Mouse (Mus musculus) heart, embryonic 16.5 days (tissue): ENCODE results near the gene Fkbp6. TPM values are rescaled to one million over a fixed set of nuclear protein-coding genes. Genes with fewer than 3 reads are reported as not detected.
A peak's percentile ranks its signal among the peaks of the same experiment; 100 is the strongest.

Source experiments
- ATAC-seq: fragments of 200-750 bp; cut with Nextera tagmentation; replicated peaks from 2 replicates; pipeline ENCODE4 v1.8.0; 2017; ENCODE audit warnings: moderate number of reproducible peaks; ENCODE audit not compliant: insufficient read depth, low FRiP score; ENCODE audit errors: extremely low read depth
- H3K27ac ChIP-seq: fragments of 300-500 bp; sonication (generic); 2 replicates; pipeline ENCODE4 v1.5.1; 2014; ENCODE audit warnings: mild to moderate bottlenecking, low read length, control low read depth, moderate library complexity
- H3K27me3 ChIP-seq: fragments of 300-500 bp; sonication (generic); 2 replicates; pipeline ENCODE4 v1.6.1; 2014; ENCODE audit warnings: low read length, mixed read lengths; ENCODE audit not compliant: control insufficient read depth, insufficient read depth
- H3K36me3 ChIP-seq: fragments of 300-500 bp; sonication (generic); 2 replicates; pipeline ENCODE4 v1.6.1; 2014; ENCODE audit not compliant: control insufficient read depth, insufficient read depth
- H3K4me1 ChIP-seq: fragments of 300-500 bp; sonication (generic); 2 replicates; pipeline ENCODE4 v1.6.1; 2014; ENCODE audit warnings: low read length, mixed read lengths; ENCODE audit not compliant: control insufficient read depth, insufficient read depth
- H3K4me2 ChIP-seq: fragments of 300-500 bp; sonication (generic); 2 replicates; pipeline ENCODE4 v1.6.1; 2014; ENCODE audit warnings: low read depth, mild to moderate bottlenecking, control low read depth, low read length
- H3K4me3 ChIP-seq: fragments of 300-500 bp; sonication (generic); 2 replicates; pipeline ENCODE4 v1.5.1; 2014; ENCODE audit warnings: mild to moderate bottlenecking, control low read depth, low read length
- H3K9ac ChIP-seq: fragments of 300-500 bp; sonication (generic); 2 replicates; pipeline ENCODE4 v1.6.1; 2014; ENCODE audit warnings: low read length, control low read depth
- H3K9me3 ChIP-seq: fragments of 300-500 bp; sonication (generic); replicated peaks from 2 replicates; pipeline ENCODE4 v1.6.1; 2016; ENCODE audit warnings: low read length; ENCODE audit not compliant: control insufficient read depth
- WGBS: fragments of 180-500 bp; shearing (Covaris S2); extraction: QIAGEN DNeasy Blood & Tissue Kit; methylation state at CpG from one replicate; pipeline ENCODE4 v1.1.7; 2014; 5-methylcytosine and 5-hydroxymethylcytosine counted together
- polyA plus RNA-seq: library from polyadenylated mRNA; unstranded; fragments of >200 nt; fragmentation: Nextera tagmentation; extraction: Ambion mirVana; gene quantifications from 2 replicates; pipeline ENCODE4 v1.2.1, GENCODE M21; 2015

Gene Fkbp6
- polyA plus RNA-seq, 1 experiment from 2014 or later: not detected

DNA sequence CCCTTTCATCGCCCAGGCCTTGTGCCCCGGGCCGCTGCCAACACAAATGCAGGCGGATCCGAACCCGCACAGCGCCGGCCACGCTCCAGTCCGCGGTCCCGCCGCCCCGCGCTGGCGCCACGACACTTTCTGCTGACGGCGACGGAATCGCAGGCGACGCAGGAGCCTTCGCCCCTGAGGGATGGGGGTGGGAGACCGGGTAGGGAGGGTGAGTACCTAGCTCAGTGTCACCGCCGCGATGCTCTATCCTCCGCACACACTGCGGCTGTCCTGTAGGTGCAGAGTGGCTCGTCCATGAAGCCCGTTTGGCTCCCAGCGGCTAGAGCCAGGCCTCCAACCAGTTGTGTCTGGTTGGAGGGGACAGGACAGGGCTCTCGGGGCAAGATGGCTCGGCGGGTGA is 73.2 kb downstream of the Fkbp6 start:
- H3K4me3 ChIP-seq: peak overlapping the region; percentile 29
- ATAC-seq: no peak
- H3K9me3 ChIP-seq: no peaks in the 10 kb centered on the region

DNA sequence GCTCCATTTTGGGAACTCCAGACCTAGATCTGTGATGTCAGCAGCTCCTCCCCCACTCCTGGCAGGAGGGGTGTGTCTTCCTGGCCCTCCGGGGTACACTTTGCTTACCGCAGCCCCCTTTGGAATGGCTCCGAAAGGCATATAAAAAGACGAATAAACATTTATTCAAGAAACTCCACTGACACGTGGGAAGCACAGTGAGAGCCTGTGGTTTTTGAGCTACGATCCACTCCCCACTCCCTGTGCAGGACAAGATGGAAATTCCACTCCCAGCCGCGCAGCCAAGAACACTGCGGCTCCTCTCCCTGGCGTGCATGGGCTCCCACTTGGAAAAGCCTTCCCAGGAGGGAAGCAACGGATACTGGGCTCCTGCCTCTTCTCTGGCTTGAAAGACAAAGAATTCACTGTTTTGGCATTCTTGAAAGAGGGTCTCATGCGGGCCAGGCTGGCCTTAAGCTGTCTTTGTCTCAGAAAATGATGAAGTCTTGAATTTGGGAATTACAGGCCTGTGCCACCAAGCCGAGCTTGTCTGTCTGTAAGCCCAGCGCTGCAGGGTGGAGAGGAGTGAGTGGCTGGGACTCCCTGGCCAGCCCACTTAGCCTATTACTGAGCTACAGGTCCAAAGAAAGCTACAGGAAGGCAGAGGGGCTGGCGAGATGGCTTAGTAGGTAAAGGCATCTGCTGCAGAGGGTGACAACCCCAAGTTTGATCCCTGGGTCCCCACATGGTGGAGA is 75.0 kb downstream of the Fkbp6 start:
- H3K27ac ChIP-seq: peak overlapping the region; percentile 20
- peak overlapping the region; percentile 2; the same call in 1 of the 2 replicates for H3K4me3 ChIP-seq
- H3K4me1 ChIP-seq: peaks cover 10% of the 10 kb centered on the region
- peak; percentile 37; the same call in 1 of the 2 replicates for ATAC-seq
- H3K36me3 ChIP-seq: no peaks in the 10 kb centered on the region
- H3K27me3 ChIP-seq: peaks cover 3% of the 10 kb centered on the region
- no peaks in the 10 kb centered on the region for H3K9me3 ChIP-seq
- 27% methylated on average over 15 of the region's 15 CpGs for WGBS
- 0 out of 2 replicates have a peak overlapping the region, but pooled peaks have one; percentile 25 for H3K9ac ChIP-seq
- H3K4me2 ChIP-seq: peak overlapping the region; percentile 44

More for the DNA sequence above, 73.2 kb downstream of the Fkbp6 start:
- H3K4me2 ChIP-seq: peak overlapping the region; percentile 55
- WGBS: 8% methylated on average over 36 of the region's 36 CpGs
- peaks cover 3% of the 10 kb centered on the region for H3K27me3 ChIP-seq
- no peaks in the 10 kb centered on the region for H3K36me3 ChIP-seq
- no peak overlapping the region for H3K27ac ChIP-seq
- H3K9ac ChIP-seq: peak overlapping the region; percentile 61
- peaks cover 10% of the 10 kb centered on the region for H3K4me1 ChIP-seq

GRCm38 (mm10) chr5:135271563-135272165 is 78.2 kb downstream of the Fkbp6 start:
- no peak for ATAC-seq
- Histone ChIP-seq H3K9me3 (no peaks in the 10 kb centered on the region), H3K27me3 (peaks cover 2% of the 10 kb centered on the region), H3K36me3 (no peaks in the 10 kb centered on the region), H3K4me3 (no peak overlapping the region), H3K4me1 (peaks cover 13% of the 10 kb centered on the region), H3K4me2 (no peak overlapping the region), H3K27ac (no peak overlapping the region), H3K9ac (no peak overlapping the region)
- WGBS: 74% methylated on average over 12 of the region's 12 CpGs

GRCm38 (mm10) chr5:135270361-135270760 is 79.5 kb downstream of the Fkbp6 start:
- Histone ChIP-seq H3K4me1 (peaks cover 13% of the 10 kb centered on the region), H3K27me3 (no peaks in the 10 kb centered on the region), H3K36me3 (no peaks in the 10 kb centered on the region), H3K4me2 (no peak overlapping the region), H3K27ac (no peak overlapping the region), H3K9me3 (no peaks in the 10 kb centered on the region), H3K9ac (no peak overlapping the region), H3K4me3 (no peak overlapping the region)
- 86% methylated on average over 4 of the region's 4 CpGs for WGBS
- no peak for ATAC-seq

GRCm38 (mm10) chr5:135269451-135269850 is 80.4 kb downstream of the Fkbp6 start:
- H3K4me2 ChIP-seq: no peak overlapping the region
- ATAC-seq: no peak; the same call in 1 of the 2 replicates
- H3K27ac ChIP-seq: 0 out of 2 replicates have a peak overlapping the region, but pooled peaks have one; percentile 9
- H3K9ac ChIP-seq: no peak overlapping the region
- H3K27me3 ChIP-seq: no peaks in the 10 kb centered on the region
- H3K9me3 ChIP-seq: no peaks in the 10 kb centered on the region
- H3K4me3 ChIP-seq: no peak overlapping the region
- 55% methylated on average over 8 of the region's 8 CpGs for WGBS
- H3K4me1 ChIP-seq: peaks cover 8% of the 10 kb centered on the region
- no peaks in the 10 kb centered on the region for H3K36me3 ChIP-seq

- WGBS: 34% methylated on average over 9 of the region's 9 CpGs
- peak overlapping the region; percentile 36 for H3K4me3 ChIP-seq
- H3K9me3 ChIP-seq: no peaks in the 10 kb centered on the region; the same call in 1 of the 2 replicates
- no peaks in the 10 kb centered on the region for H3K36me3 ChIP-seq
- peaks cover 12% of the 10 kb centered on the region for H3K4me1 ChIP-seq
- peak overlapping the region; percentile 47 for H3K9ac ChIP-seq
- H3K27ac ChIP-seq: peak overlapping the region; percentile 75
- ATAC-seq: peak; percentile 55
- H3K27me3 ChIP-seq: no peaks in the 10 kb centered on the region
- H3K4me2 ChIP-seq: peak overlapping the region; percentile 53
These were observed 85.3 kb downstream of the Fkbp6 start for GRCm38 (mm10) chr5:135264548-135264947.

GRCm38 (mm10) chr5:135263866-135264503 is 85.9 kb downstream of the Fkbp6 start:
- no peaks in the 10 kb centered on the region for H3K27me3 ChIP-seq
- ATAC-seq: peak; percentile 89
- H3K4me1 ChIP-seq: peaks cover 9% of the 10 kb centered on the region
- peak overlapping the region; percentile 75 for H3K27ac ChIP-seq
- H3K4me3 ChIP-seq: peak overlapping the region; percentile 36
- H3K9ac ChIP-seq: peak overlapping the region; percentile 47
- no peaks in the 10 kb centered on the region for H3K36me3 ChIP-seq
- no peaks in the 10 kb centered on the region; the same call in 1 of the 2 replicates for H3K9me3 ChIP-seq
- peak overlapping the region; percentile 53 for H3K4me2 ChIP-seq
- 21% methylated on average over 17 of the region's 17 CpGs for WGBS

DNA sequence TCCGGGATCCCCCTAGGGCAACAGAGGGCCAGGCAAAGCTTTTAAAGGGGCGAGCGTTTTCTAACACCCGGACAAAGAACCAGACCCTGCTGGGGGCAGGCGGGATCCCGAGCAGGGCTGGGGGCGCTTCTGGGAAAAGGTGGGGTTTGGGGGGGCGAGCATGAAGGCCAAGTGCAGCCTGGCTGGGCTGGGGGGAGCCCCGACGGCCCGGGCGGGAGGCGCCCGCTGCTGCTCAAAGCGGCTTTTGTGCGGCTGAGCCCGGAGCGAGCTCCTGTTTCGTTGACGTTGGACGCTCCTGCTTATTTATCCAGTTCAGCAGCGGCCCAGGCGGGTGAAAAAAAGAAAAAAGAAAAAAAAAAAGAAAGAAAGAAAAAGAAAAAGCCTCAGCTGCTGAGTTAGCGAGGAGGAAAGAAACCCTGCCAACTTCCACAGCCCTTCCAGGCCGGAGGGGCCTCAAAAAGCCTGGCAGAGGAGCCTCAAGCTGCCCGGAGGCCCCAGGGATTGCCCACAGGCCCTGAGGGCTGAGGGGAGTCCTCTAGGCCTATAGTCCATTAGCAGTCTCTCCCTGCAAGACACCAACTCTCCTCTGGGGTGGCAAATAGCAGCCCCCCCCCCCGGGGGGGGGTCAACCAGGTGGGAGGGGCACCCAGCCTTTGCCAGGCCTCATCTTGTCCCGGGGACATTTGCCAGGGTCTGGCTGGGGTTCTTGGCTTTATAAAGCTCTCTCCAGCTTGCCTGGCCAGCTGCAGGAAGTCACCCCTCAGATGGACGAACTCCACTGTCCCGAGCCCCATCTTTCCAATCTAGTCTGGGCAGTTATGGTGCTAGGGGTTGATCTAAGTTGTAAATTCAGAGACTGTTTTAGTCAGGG is 91.3 kb downstream of the Fkbp6 start:
- H3K4me2 ChIP-seq: peak overlapping the region; percentile 49
- peak; percentile 44 for ATAC-seq
- H3K4me3 ChIP-seq: peak overlapping the region; percentile 19; the same call in 1 of the 2 replicates
- H3K9me3 ChIP-seq: peaks cover 8% of the 10 kb centered on the region
- no peaks in the 10 kb centered on the region for H3K27me3 ChIP-seq
- WGBS: 41% methylated on average over 30 of the region's 30 CpGs
- H3K36me3 ChIP-seq: no peaks in the 10 kb centered on the region
- peaks cover under 1% of the 10 kb centered on the region; the same call in 1 of the 2 replicates for H3K4me1 ChIP-seq
- H3K27ac ChIP-seq: peak overlapping the region; percentile 61
- H3K9ac ChIP-seq: peak overlapping the region; percentile 62
